Mouse (Mus musculus) liver, adult 2 months (tissue): Measurements from ENCODE around the gene Smarcad1. TPM values are rescaled to one million over a fixed set of nuclear protein-coding genes. Genes with fewer than 3 reads are reported as not detected.
"Not testable (repeated sequence)": the region's sequence is repeated elsewhere in the genome, so short reads cannot be mapped to it uniquely, and the experiment has no call there.

ENCODE experiments used
- DNase-seq: peaks from one replicate; pipeline ENCODE4 v3.0.0-alpha.2; 2011; ENCODE audit warnings: low read depth, low spot score; ENCODE audit errors: extremely low read depth
- H3K27ac ChIP-seq: fragments of 200-500 bp; replicated peaks from 2 replicates; pipeline ENCODE4 v1.5.1; 2012; ENCODE audit warnings: low read depth, mild to moderate bottlenecking, control low read depth, inconsistent platforms, low read length; ENCODE audit not compliant: insufficient read depth
- H3K27me3 ChIP-seq: fragments of 200-500 bp; 2 replicates; pipeline ENCODE4 v1.6.1; 2012; ENCODE audit warnings: mild to moderate bottlenecking, moderate library complexity, low read length, inconsistent platforms; ENCODE audit not compliant: control insufficient read depth, insufficient read depth
- H3K36me3 ChIP-seq: fragments of 200-500 bp; 2 replicates; pipeline ENCODE4 v1.6.1; 2012; ENCODE audit warnings: low read length, inconsistent platforms; ENCODE audit not compliant: control insufficient read depth, insufficient read depth
- H3K4me1 ChIP-seq: fragments of 200-500 bp; 2 replicates; pipeline ENCODE4 v1.6.1; 2011; ENCODE audit warnings: low read length; ENCODE audit not compliant: control insufficient read depth, insufficient read depth
- H3K4me3 ChIP-seq: fragments of 200-500 bp; 2 replicates; pipeline ENCODE4 v1.5.1; 2011; ENCODE audit warnings: low read depth, mild to moderate bottlenecking, control low read depth, low read length, moderate library complexity; ENCODE audit not compliant: insufficient read depth
- H3K79me2 ChIP-seq: fragments of 200-500 bp; 2 replicates; pipeline ENCODE4 v1.6.1; 2012; ENCODE audit warnings: inconsistent platforms, mild to moderate bottlenecking, low read length, moderate library complexity; ENCODE audit not compliant: control insufficient read depth, insufficient read depth
- H3K9ac ChIP-seq: fragments of 200-500 bp; 2 replicates; pipeline ENCODE4 v1.6.1; 2012; ENCODE audit warnings: low read depth, mild to moderate bottlenecking, control low read depth, inconsistent platforms, low read length
- CTCF ChIP-seq: fragments of 200-500 bp; IDR thresholded peaks from 2 replicates; pipeline ENCODE4 v1.5.1; 2011; ENCODE audit warnings: low read depth, low read length, control low read depth
- POLR2A ChIP-seq: fragments of 200-500 bp; IDR thresholded peaks from 2 replicates; pipeline ENCODE4 v1.6.1; 2011; ENCODE audit warnings: low read length, control low read depth; ENCODE audit not compliant: insufficient read depth; ENCODE audit errors: extremely low read depth
- WGBS: fragments of 180-500 bp; shearing (Covaris S2); methylation state at CpG from one replicate; pipeline ENCODE4 v1.1.7; 2018; 5-methylcytosine and 5-hydroxymethylcytosine counted together
- polyA plus RNA-seq: library from polyadenylated mRNA; depleted of rRNA; stranded (reverse); fragments of >200 nt; gene quantifications from 2 replicates; pipeline ENCODE4 v1.2.3, GENCODE M21; 2012
- total RNA-seq: library from RNA; depleted of rRNA; stranded (reverse); fragments of >200 nt; gene quantifications from 2 replicates; pipeline ENCODE4 v1.2.3, GENCODE M21; 2014

The Smarcad1 gene
- total and polyA plus RNA-seq, 2 experiments = 4.8 to 25.6 TPM

GRCm38 (mm10) chr6:65049100-65049499, 6.7 kb downstream of the Smarcad1 start:
- no peak for DNase-seq
- Histone ChIP-seq H3K4me3 (no peak overlapping the region), H3K27me3 (no peaks in the 10 kb centered on the region), H3K27ac (no peak overlapping the region), H3K36me3 (peaks cover 29% of the 10 kb centered on the region), H3K79me2 (no peaks in the 10 kb centered on the region; the same call in 1 of the 2 replicates), H3K9ac (no peak overlapping the region), H3K4me1 (no peaks in the 10 kb centered on the region)
- 93% methylated on average over 4 of the region's 4 CpGs for WGBS
- TF ChIP-seq POLR2A (no peak), CTCF (no peak)

- Histone ChIP-seq H3K4me3 (no peak overlapping the region), H3K36me3 (peaks cover 41% of the 10 kb centered on the region), H3K27ac (no peak overlapping the region), H3K4me1 (no peaks in the 10 kb centered on the region), H3K79me2 (no peaks in the 10 kb centered on the region; the same call in 1 of the 2 replicates), H3K27me3 (no peaks in the 10 kb centered on the region), H3K9ac (no peak overlapping the region)
- DNase-seq = peak; percentile 19
- TF ChIP-seq CTCF (no peak), POLR2A (no peak)
- 84% methylated on average over 5 of the region's 5 CpGs for WGBS
Observed at GRCm38 (mm10) chr6:65056620-65057019, 14.2 kb downstream of the Smarcad1 start.

GRCm38 (mm10) chr6:65057137-65057536, 14.8 kb downstream of the Smarcad1 start:
- H3K9ac ChIP-seq, H3K4me1 ChIP-seq, H3K79me2 ChIP-seq, H3K27me3 ChIP-seq, H3K4me3 ChIP-seq, H3K27ac ChIP-seq: not testable (repeated sequence)
- peak; percentile 5 for DNase-seq
- peaks cover 39% of the 10 kb centered on the region for H3K36me3 ChIP-seq
- WGBS = 86% methylated on average over 4 of the region's 4 CpGs

GRCm38 (mm10) chr6:65061049-65061448, 18.7 kb downstream of the Smarcad1 start:
- no peak overlapping the region for H3K4me3 ChIP-seq
- H3K79me2 ChIP-seq = no peaks in the 10 kb centered on the region; the same call in 1 of the 2 replicates
- no peaks in the 10 kb centered on the region for H3K4me1 ChIP-seq
- H3K36me3 ChIP-seq = peaks cover 31% of the 10 kb centered on the region
- no peaks in the 10 kb centered on the region for H3K27me3 ChIP-seq
- WGBS = 75% methylated on average over 1 of the region's 1 CpGs
- TF ChIP-seq CTCF (no peak), POLR2A (no peak)
- H3K9ac ChIP-seq = no peak overlapping the region
- no peak overlapping the region for H3K27ac ChIP-seq
- no peak for DNase-seq

GRCm38 (mm10) chr6:65075201-65075600, 32.8 kb downstream of the Smarcad1 start:
- Histone ChIP-seq H3K36me3 (peaks cover 42% of the 10 kb centered on the region), H3K4me3 (no peak overlapping the region), H3K9ac (no peak overlapping the region), H3K79me2 (no peaks in the 10 kb centered on the region), H3K27me3 (no peaks in the 10 kb centered on the region), H3K4me1 (no peaks in the 10 kb centered on the region), H3K27ac (no peak overlapping the region)
- WGBS = 92% methylated on average over 2 of the region's 2 CpGs
- TF ChIP-seq CTCF = no peak
- TF ChIP-seq POLR2A = no peak
- no peak for DNase-seq

- H3K4me1 ChIP-seq = no peaks in the 10 kb centered on the region
- H3K9ac ChIP-seq = no peak overlapping the region
- no peak overlapping the region for H3K4me3 ChIP-seq
- peaks cover 25% of the 10 kb centered on the region for H3K36me3 ChIP-seq
- H3K27ac ChIP-seq = no peak overlapping the region
- no peaks in the 10 kb centered on the region for H3K79me2 ChIP-seq
- 48% methylated on average over 1 of the region's 1 CpGs for WGBS
- peak; percentile 4 for DNase-seq
- TF ChIP-seq POLR2A (no peak), CTCF (no peak)
- no peaks in the 10 kb centered on the region for H3K27me3 ChIP-seq
Observed at GRCm38 (mm10) chr6:65079139-65079538, 36.8 kb downstream of the Smarcad1 start.
